Mouse (Mus musculus): Measurements from ENCODE around the gene Itgb3bp. TPM values are rescaled to one million over a fixed set of nuclear protein-coding genes. Genes with fewer than 3 reads are reported as not detected.

The Itgb3bp gene
- total RNA-seq, 2 experiments from 2014 or later = 4.2 to 4.3 TPM

- peak; percentile 52 for DNase-seq (ENCODE audit: low spot score)
These were observed 6.7 kb upstream of the Itgb3bp start for GRCm38 (mm10) chr4:99936278-99936677.

DNA sequence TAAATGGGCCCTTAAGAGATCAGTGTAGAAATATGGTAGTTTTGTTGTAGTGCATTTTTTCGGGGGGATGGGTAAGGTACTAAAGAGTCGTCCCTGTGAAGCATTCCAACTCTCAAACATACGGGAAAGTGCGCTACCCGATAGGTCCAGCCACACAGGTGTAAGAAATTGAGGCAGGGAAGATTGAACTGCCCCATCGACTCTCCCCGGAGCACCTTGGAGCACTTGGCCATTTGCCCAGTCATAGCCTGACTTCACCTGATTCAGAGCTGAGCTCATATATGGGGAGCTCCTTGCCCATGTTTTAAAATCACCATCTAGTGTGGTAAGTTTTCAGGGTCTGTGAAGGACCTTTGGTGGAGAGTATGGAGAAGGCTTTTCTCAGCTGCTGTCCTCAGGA, 5.2 kb upstream of the Itgb3bp start:
- DNase-seq (ENCODE audit: low spot score) = no peak

GRCm38 (mm10) chr4:99931807-99932206, 2.2 kb upstream of the Itgb3bp start:
- peak; percentile 60 for DNase-seq (ENCODE audit: low spot score)

DNA sequence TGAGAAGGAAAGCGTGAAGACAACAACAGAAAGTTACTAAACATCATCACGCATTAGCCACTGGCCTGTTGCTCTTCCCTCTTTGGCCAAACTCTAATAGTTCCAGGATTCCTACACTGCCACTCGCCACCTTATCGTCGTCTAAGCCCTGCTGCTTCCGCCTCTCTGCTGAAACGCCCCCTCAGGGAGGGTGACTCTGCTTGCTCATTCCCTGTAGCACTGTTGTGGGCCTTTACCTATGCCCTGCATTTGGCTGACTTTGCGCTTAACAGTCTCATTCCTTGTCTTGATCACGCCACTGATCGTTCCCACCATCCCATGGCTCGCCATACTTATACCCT, 1.6 kb upstream of the Itgb3bp start:
- DNase-seq (ENCODE audit: low spot score) = no peak

GRCm38 (mm10) chr4:99930518-99931239, 1.1 kb upstream of the Itgb3bp start:
- DNase-seq (ENCODE audit: low spot score) = peak; percentile 56

DNA sequence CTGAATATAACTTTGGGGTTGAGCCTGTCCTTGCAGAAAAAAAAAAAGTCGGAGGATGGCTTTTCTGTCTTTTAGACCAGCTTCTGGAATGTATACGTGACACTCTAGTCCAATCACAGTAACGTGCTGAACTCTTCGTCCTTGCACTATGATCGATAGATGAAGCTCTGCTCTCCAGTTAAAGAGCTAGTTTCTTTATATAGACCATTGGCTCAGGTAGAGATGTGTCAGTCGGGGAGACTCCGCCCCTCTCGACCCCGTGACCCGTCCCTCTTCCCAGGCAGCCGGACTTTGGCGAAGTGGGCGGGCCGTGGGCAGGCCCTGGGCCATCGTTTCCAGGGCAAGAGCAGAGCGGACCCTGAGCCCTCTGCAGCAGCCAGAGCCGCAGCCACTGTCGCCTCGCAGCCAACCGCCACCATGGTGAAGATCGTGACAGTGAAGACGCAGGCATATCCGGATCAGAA, 432 bp downstream of the Itgb3bp start, which contains the start of gene Pgm1:
Gene Pgm1, plus strand, starts transcription at position 266 of the 464 bp plus-strand sequence.
- DNase-seq (ENCODE audit: low spot score) = peak; percentile 93

DNA sequence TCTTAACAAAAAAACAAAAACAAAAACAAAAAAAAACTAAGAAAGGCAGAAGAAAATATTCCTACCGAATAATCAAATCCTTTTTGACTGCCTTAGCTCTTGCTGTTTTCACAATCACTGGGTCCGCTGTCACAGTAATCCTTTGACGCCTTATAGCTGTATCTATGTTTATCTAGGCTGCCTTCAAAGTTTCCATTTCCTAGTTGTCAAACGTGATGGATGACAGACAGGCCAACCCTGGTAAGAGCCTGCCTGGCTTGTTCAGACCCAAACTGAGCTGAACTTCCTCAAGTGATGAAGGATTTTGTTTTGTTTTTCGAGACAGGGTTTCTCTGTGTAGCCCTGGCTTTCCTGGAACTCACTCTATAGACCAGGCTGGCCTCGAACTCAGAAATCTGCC, 1.1 kb downstream of the Itgb3bp start:
- DNase-seq (ENCODE audit: low spot score) = no peak

GRCm38 (mm10) chr4:99926380-99926779, 3.2 kb downstream of the Itgb3bp start:
- DNase-seq (ENCODE audit: low spot score) = no peak

DNA sequence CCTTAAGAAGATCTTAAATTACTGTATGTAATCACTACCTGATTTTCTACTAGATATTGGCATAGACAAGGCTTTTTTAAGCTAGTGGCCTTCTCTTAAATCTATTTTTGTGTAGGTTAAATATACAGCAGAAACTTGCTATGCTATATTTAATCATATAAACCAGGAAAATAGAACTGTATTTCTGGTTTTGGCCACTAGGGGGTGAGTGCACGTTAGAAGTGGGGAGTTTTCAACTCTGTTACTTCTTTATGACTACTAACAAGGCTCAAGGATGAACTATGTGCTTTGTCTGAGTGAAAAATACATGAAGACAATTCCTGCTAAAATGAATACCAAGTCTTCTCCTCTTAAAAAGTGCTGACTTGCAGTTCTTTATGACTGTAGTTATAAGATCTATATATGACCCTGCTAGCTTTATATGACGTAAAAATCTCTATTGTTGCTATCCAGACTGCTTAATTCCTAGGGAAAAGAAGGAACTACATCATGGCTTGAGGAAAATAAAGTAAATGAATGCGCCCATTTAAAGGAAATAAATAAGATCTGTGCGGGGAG, 15.6 kb downstream of the Itgb3bp start:
- peak; percentile 36 for DNase-seq (ENCODE audit: low spot score)

- DNase-seq (ENCODE audit: low spot score) = no peak
These were observed 47.2 kb downstream of the Itgb3bp start for GRCm38 (mm10) chr4:99882405-99882804.

- peak; percentile 9 for DNase-seq (ENCODE audit: low spot score)
These were observed 47.7 kb downstream of the Itgb3bp start for GRCm38 (mm10) chr4:99881882-99882281.

- DNase-seq (ENCODE audit: low spot score) = peak; percentile 81
These were observed 100.2 kb downstream of the Itgb3bp start, which contains the start of gene Efcab7 for GRCm38 (mm10) chr4:99829094-99830073. Gene Efcab7 (plus strand): TSS chr4:99829198.

DNA sequence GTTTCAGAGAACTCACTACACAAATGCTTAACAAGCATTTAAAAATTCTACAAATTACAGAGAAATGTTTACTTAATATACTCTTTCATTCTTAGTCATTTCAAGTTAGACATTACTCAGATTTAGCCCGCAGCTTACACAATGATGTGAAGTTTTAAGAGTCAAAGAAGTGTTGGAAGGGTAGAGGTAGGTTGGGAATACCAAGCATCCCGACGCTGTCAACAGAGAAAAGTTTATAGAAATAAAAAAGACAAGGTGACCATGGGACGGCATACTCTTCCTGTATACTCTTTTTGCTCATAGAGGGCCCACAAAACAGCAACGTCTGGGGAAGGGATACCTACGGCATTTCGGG, 100.9 kb downstream of the Itgb3bp start:
- DNase-seq (ENCODE audit: low spot score) = no peak

DNA sequence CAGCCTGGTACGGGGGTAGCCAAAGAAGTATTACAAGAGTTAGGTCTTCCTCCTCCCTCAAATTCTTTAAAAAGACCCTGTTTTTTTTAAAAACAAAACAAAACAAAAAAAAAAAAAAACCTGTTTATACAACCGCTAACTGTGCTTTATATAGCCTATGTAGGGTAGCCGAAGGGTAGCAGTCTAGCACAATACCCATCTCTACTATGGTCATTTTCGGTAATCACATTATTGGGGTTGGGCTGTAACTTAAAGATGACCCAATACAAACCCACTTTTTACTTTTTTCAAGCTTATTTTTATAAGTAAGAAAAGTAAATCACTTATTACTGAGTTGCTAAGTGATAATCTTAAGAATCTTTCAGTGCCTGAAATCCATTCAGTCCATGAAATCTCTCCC, 101.3 kb downstream of the Itgb3bp start:
- no peak for DNase-seq (ENCODE audit: low spot score)

GRCm38 (mm10) chr4:99816697-99817460, 112.7 kb downstream of the Itgb3bp start:
- DNase-seq (ENCODE audit: low spot score) = no peak

DNA sequence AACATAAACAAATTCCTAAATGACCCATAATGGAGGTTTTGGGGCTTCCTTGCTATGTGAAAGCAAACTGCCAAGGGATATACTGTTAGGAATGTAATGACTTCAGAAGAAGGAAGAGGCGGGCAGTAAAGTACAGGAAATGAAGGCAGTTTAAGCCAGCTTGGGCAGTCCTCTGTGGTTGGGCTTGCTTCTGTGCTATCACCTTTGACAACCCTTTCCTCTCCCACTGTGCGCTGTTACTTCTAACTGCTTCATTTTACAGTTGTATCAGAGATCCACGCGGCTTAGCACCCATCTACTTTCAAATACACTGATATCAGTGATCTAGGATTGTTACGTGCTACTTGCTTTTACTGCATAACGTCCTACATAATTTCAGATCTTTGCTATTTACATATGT, 137.2 kb downstream of the Itgb3bp start:
- DNase-seq (ENCODE audit: low spot score) = no peak

DNA sequence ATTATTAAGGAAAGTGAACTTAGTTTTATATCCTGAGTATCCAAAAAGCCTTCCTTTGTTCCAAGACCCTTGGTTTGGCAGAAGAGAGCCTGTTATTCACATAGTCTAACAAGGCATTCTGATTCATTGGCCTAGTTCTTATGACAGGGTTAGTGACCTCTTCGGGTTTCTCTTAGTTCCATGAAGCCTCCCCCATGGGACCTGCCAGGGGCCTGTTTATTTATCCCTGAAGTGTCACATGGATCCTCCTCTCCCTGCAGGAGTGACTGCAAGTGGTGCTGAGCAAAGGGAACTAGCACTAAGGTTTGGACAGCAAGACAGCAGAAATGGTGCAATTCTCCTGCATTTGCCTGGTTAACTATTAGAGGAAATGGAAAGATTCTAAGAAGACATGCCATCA, 156.6 kb downstream of the Itgb3bp start:
- DNase-seq (ENCODE audit: low spot score) = no peak

DNA sequence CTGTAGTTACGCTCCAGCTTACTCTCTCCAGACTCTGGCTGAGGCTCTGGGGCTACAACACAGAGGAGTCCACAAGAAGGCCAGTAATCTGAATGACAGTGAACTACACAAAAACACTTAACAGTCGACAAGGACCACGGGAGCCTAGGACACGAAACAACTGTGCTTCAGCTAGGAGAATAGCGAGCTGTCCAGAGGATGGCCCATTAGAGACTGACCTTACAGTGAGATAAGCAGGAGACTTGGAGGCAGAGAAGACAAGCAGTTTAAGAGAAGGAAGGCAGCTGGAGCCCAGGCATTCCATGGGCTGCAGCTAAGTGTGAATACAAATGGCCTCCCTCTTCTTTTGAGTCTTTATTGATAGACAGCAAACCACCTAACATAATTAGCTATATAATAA, 159.1 kb downstream of the Itgb3bp start:
- DNase-seq (ENCODE audit: low spot score) = no peak

DNA sequence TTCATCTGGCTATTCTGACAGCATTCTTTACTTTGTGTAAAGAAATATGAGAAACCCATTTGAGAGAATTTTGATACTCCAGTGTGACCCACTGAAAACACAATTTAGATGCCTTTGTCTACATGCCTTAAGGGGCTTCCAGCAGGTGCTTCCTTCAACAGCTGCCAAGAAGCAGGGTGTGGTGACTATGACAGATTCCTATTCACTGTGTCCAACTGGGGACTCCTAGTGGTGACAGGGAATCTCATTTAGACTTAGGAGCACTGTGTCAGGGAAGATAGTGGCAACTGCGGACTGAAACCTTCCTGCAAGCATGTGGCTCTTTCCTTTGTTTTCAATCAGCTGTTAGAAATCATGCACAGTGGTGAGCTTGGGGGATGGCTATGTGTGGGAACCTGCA, 162.9 kb downstream of the Itgb3bp start:
- peak; percentile 18 for DNase-seq (ENCODE audit: low spot score)

DNA sequence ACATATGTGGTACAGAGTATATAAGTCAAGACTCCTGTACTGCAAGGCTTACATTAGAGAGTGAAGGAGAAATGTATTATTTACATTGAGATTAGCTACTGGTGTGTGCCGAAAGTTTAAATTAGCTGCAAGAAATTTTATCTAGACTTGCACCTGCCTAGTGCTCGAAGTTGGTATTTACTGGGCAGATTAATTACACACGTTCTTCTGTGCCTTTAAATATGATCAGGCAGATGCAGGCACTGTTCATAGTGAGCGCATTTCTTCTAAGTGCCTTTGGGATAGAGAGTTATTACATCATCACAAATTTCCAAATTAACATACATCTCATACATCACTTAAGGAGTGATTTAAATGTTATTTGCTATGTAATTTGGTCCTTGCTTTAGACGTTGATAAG, 163.3 kb downstream of the Itgb3bp start:
- no peak for DNase-seq (ENCODE audit: low spot score)

- no peak for DNase-seq (ENCODE audit: low spot score)
These were observed 177.2 kb downstream of the Itgb3bp start for GRCm38 (mm10) chr4:99752426-99752825.

All from gastrocnemius, adult 18-20 months (tissue).